Mouse (Mus musculus) embryonic fibroblast, embryonic 13.5 days (primary cell): ENCODE measurements around the gene Gpatch8.

ENCODE experiments used
- CTCF ChIP-seq: IDR thresholded peaks from 2 replicates; pipeline ENCODE4 v1.5.1; 2011; ENCODE audit warnings: mild to moderate bottlenecking, control low read depth, low read length, moderate library complexity, borderline replicate concordance; ENCODE audit not compliant: insufficient read depth
- POLR2A ChIP-seq: IDR thresholded peaks from 2 replicates; pipeline ENCODE4 v1.6.1; 2011; ENCODE audit warnings: low read depth, mild to moderate bottlenecking, control low read depth, low read length, moderate library complexity

- TF ChIP-seq CTCF (no peak), POLR2A (no peak)
Measured at GRCm38 (mm10) chr11:102567723-102568122, 11.5 kb upstream of the Gpatch8 start.
